Comparison of ENCODE assay signal across 8 mouse cellular contexts in genomic region chr9:66078493-66078892, GRCm38 (mm10). TPM values are rescaled to one million over a fixed set of nuclear protein-coding genes. Genes with fewer than 3 reads are reported as not detected.
DNase-seq lines count a peak whose midpoint lies in the region; ATAC-seq lines count a peak whose summit lies in the region.

No protein-coding gene starts in this region.

- DNase-seq in lung, adult 18-20 months = peak; percentile 27 to 48
- no peak for DNase-seq in lung, postnatal 10 days
- DNase-seq in limb, embryonic 11.5 days (ENCODE audit: low spot score) = peak; percentile 62
- DNase-seq in natural killer cell, adult 2 months (ENCODE audit: low spot score in 2 of 2) = no peak
- DNase-seq in gastrocnemius, postnatal 36 days = no peak

- H3K4me3 ChIP-seq in forebrain, embryonic 13.5 days = no peak overlapping the region
- H3K4me3 ChIP-seq in limb, embryonic 11.5 days (ENCODE audit: low read depth, low read length) = no peak overlapping the region
- H3K4me3 ChIP-seq in neural tube, embryonic 14.5 days (ENCODE audit: low read depth, low read length) = no peak overlapping the region

- intact Hi-C loops in gastrocnemius, postnatal 36 days (cut with DNase I) = no loop called here

- H3K36me3 ChIP-seq in forebrain, embryonic 13.5 days (ENCODE audit: poor library complexity, severe bottlenecking) = no peaks in the 10 kb centered on the region
- H3K36me3 ChIP-seq in limb, embryonic 11.5 days (ENCODE audit: control insufficient read depth, insufficient read depth, low read length) = no peaks in the 10 kb centered on the region
- no peaks in the 10 kb centered on the region for H3K36me3 ChIP-seq in neural tube, embryonic 14.5 days (ENCODE audit: control insufficient read depth, insufficient read depth, low read length)

- ATAC-seq in forebrain, embryonic 13.5 days = no peak
- no peak for ATAC-seq in limb, embryonic 11.5 days (ENCODE audit: insufficient number of reproducible peaks, low FRiP score, low TSS enrichment, low read depth)
- peak; percentile 51; the same call in 1 of the 2 replicates for ATAC-seq in neural tube, embryonic 14.5 days (ENCODE audit: low read depth)
- ATAC-seq in megakaryocyte progenitor cell, adult 5-6 weeks (replicated peaks; ENCODE audit: poor library complexity) = no peak

- H3K27ac ChIP-seq in forebrain, embryonic 13.5 days = peak overlapping the region; percentile 41
- H3K27ac ChIP-seq in limb, embryonic 11.5 days (replicated peaks; ENCODE audit: low read depth, low read length) = peak overlapping the region; percentile 25; the same call in 1 of the 2 replicates
- H3K27ac ChIP-seq in neural tube, embryonic 14.5 days (ENCODE audit: low read depth, low read length) = no peak overlapping the region

- H3K27me3 ChIP-seq in forebrain, embryonic 13.5 days = no peaks in the 10 kb centered on the region
- no peaks in the 10 kb centered on the region for H3K27me3 ChIP-seq in limb, embryonic 11.5 days (ENCODE audit: control insufficient read depth, insufficient read depth, low read length)
- no peaks in the 10 kb centered on the region for H3K27me3 ChIP-seq in neural tube, embryonic 14.5 days (ENCODE audit: control insufficient read depth, insufficient read depth, low read length)

- H3K9me3 ChIP-seq in forebrain, embryonic 13.5 days (replicated peaks) = no peaks in the 10 kb centered on the region
- no peaks in the 10 kb centered on the region for H3K9me3 ChIP-seq in limb, embryonic 11.5 days (ENCODE audit: control insufficient read depth, low read length)
- no peaks in the 10 kb centered on the region for H3K9me3 ChIP-seq in neural tube, embryonic 14.5 days (ENCODE audit: control insufficient read depth, low read length)

- WGBS in forebrain, embryonic 13.5 days = 6% methylated on average over 14 of the region's 14 CpGs
- 7% methylated on average over 14 of the region's 14 CpGs for WGBS in limb, embryonic 11.5 days
- 15% methylated on average over 14 of the region's 14 CpGs for WGBS in neural tube, embryonic 14.5 days

- peaks cover 8% of the 10 kb centered on the region for H3K4me1 ChIP-seq in forebrain, embryonic 13.5 days
- H3K4me1 ChIP-seq in limb, embryonic 11.5 days (ENCODE audit: control insufficient read depth, insufficient read depth, low read length) = no peaks in the 10 kb centered on the region; the same call in 1 of the 2 replicates
- H3K4me1 ChIP-seq in neural tube, embryonic 14.5 days (ENCODE audit: control insufficient read depth, insufficient read depth, low read length) = 0 out of 2 replicates have a peak, but pooled peaks cover 3% of the 10 kb centered on the region

- peak overlapping the region; percentile 3; the same call in 1 of the 2 replicates for H3K9ac ChIP-seq in forebrain, embryonic 13.5 days
- H3K9ac ChIP-seq in limb, embryonic 11.5 days (ENCODE audit: low read length) = peak overlapping the region; percentile 35; the same call in 1 of the 2 replicates
- no peak overlapping the region; the same call in 1 of the 2 replicates for H3K9ac ChIP-seq in neural tube, embryonic 14.5 days (replicated peaks; ENCODE audit: low read depth, low read length)

- H3K4me2 ChIP-seq in forebrain, embryonic 13.5 days = peak overlapping the region; percentile 33
- H3K4me2 ChIP-seq in limb, embryonic 11.5 days (ENCODE audit: low read depth, severe bottlenecking) = peak overlapping the region; percentile 24; the same call in 1 of the 2 replicates
- peak overlapping the region; percentile 18; the same call in 1 of the 2 replicates for H3K4me2 ChIP-seq in neural tube, embryonic 14.5 days (ENCODE audit: low read depth, low read length)

RNA-seq across cellular contexts. Expression of gene Snx22, which starts 9.0 kb away (rescaled TPM):
- polyA plus RNA-seq in forebrain, embryonic 13.5 days (2015; fragmentation: Nextera tagmentation; extraction: Ambion mirVana) = 2.7 and 3.1 TPM in 2 replicates
- 2.3 and 2.9 TPM in 2 replicates for polyA plus RNA-seq in limb, embryonic 11.5 days (2014; fragmentation: Nextera tagmentation; extraction: Ambion mirVana)
- 8.0 and 8.9 TPM in 2 replicates for polyA plus RNA-seq in neural tube, embryonic 14.5 days (2014; fragmentation: Nextera tagmentation; extraction: Ambion mirVana)
- under 1 TPM; 0.13 to 0.15 TPM for total RNA-seq in gastrocnemius, postnatal 36 days (2021)
- total RNA-seq in megakaryocyte progenitor cell, adult 5-6 weeks (2015) = 0.17 and 0.37 TPM in 2 replicates
- total RNA-seq in megakaryocyte progenitor cell, adult 5-6 weeks (2017) = 0.81 and 0.96 TPM in 2 replicates

RNA-seq across cellular contexts. Expression of gene Ppib, which starts 18.5 kb away (rescaled TPM):
- 357 and 381 TPM in 2 replicates for polyA plus RNA-seq in forebrain, embryonic 13.5 days (2015; fragmentation: Nextera tagmentation; extraction: Ambion mirVana)
- polyA plus RNA-seq in limb, embryonic 11.5 days (2014; fragmentation: Nextera tagmentation; extraction: Ambion mirVana) = 523 and 551 TPM in 2 replicates
- 317 and 391 TPM in 2 replicates for polyA plus RNA-seq in neural tube, embryonic 14.5 days (2014; fragmentation: Nextera tagmentation; extraction: Ambion mirVana)
- total RNA-seq in gastrocnemius, postnatal 36 days (2021) = 10 to 100 TPM; 43.8 to 49.4 TPM
- total RNA-seq in megakaryocyte progenitor cell, adult 5-6 weeks (2015) = 466 and 518 TPM in 2 replicates
- total RNA-seq in megakaryocyte progenitor cell, adult 5-6 weeks (2017) = 761 and 799 TPM in 2 replicates

RNA-seq across cellular contexts. Expression of gene Snx1, which starts 47.9 kb away (rescaled TPM):
- 120 and 124 TPM in 2 replicates for polyA plus RNA-seq in forebrain, embryonic 13.5 days (2015; fragmentation: Nextera tagmentation; extraction: Ambion mirVana)
- polyA plus RNA-seq in limb, embryonic 11.5 days (2014; fragmentation: Nextera tagmentation; extraction: Ambion mirVana) = 123 and 127 TPM in 2 replicates
- polyA plus RNA-seq in neural tube, embryonic 14.5 days (2014; fragmentation: Nextera tagmentation; extraction: Ambion mirVana) = 66.7 and 77.4 TPM in 2 replicates
- total RNA-seq in gastrocnemius, postnatal 36 days (2021) = 10 to 100 TPM; 12.6 to 12.7 TPM
- total RNA-seq in megakaryocyte progenitor cell, adult 5-6 weeks (2015) = 54.4 and 54.8 TPM in 2 replicates
- total RNA-seq in megakaryocyte progenitor cell, adult 5-6 weeks (2017) = 104 and 107 TPM in 2 replicates

RNA-seq across cellular contexts. Expression of gene Ciao2a, which starts 47.9 kb away (rescaled TPM):
- 126 and 139 TPM in 2 replicates for polyA plus RNA-seq in forebrain, embryonic 13.5 days (2015; fragmentation: Nextera tagmentation; extraction: Ambion mirVana)
- 177 and 178 TPM in 2 replicates for polyA plus RNA-seq in limb, embryonic 11.5 days (2014; fragmentation: Nextera tagmentation; extraction: Ambion mirVana)
- polyA plus RNA-seq in neural tube, embryonic 14.5 days (2014; fragmentation: Nextera tagmentation; extraction: Ambion mirVana) = 66.6 and 81.4 TPM in 2 replicates
- 10 to 100 TPM; 39.9 to 43.3 TPM for total RNA-seq in gastrocnemius, postnatal 36 days (2021)
- 306 and 323 TPM in 2 replicates for total RNA-seq in megakaryocyte progenitor cell, adult 5-6 weeks (2015)
- 166 and 204 TPM in 2 replicates for total RNA-seq in megakaryocyte progenitor cell, adult 5-6 weeks (2017)

Comparison
In these comparisons a context has a peak if more than half of its experiments do, and no peak if none do; other contexts are left out.
1. DNase-seq: peak in lung, adult 18-20 months (2 of 2) and limb, embryonic 11.5 days (single experiment); none in lung, postnatal 10 days (single experiment), natural killer cell, adult 2 months (0 of 2) and gastrocnemius, postnatal 36 days (0 of 2).
2. Peak in every context shown above with its lines, with median percentiles within 50 percentile points of each other: H3K4me2 ChIP-seq.